Mouse (Mus musculus): ENCODE results near the gene Gm37240. TPM values are rescaled to one million over a fixed set of nuclear protein-coding genes. Genes with fewer than 3 reads are reported as not detected.

Gm37240 gene
- polyA plus RNA-seq, 1 experiment from 2014 or later: 15.1 TPM

DNA sequence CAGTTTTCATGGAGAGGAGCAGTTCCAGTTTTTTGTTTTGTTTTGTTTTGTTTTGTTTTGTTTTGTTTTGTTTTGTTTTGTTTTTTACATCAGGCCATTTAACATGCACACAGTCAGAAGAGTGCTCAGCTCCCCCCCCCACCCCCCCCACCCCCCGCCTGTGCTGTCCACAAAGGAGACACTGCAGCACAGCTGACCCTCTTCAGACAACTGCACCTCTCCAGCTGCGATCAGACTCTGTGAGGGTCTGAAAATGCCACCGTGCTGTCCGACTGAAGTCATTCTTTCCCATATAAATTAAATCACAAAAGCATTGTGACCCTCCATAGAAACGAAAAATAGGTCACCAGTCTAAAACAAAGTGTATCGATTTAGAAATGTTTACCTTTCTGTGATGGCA is 28.0 kb downstream of the Gm37240 start:
- H3K27ac ChIP-seq (ENCODE audit: low read depth, low read length): no peak overlapping the region
- H3K4me2 ChIP-seq (replicated peaks; ENCODE audit: low read depth, low read length): no peak overlapping the region
- H3K4me3 ChIP-seq (ENCODE audit: low read length): no peak overlapping the region
- no peaks in the 10 kb centered on the region for H3K9me3 ChIP-seq (ENCODE audit: control insufficient read depth, low read length)
- H3K27me3 ChIP-seq (ENCODE audit: control insufficient read depth, insufficient read depth, low read length): no peaks in the 10 kb centered on the region
- no peak overlapping the region for H3K9ac ChIP-seq (ENCODE audit: low read depth, low read length)
- no peaks in the 10 kb centered on the region for H3K4me1 ChIP-seq (ENCODE audit: control insufficient read depth, insufficient read depth, low read length)
- ATAC-seq (ENCODE audit: low FRiP score, low TSS enrichment): no peak
- H3K36me3 ChIP-seq (ENCODE audit: control insufficient read depth, insufficient read depth, low read length): no peaks in the 10 kb centered on the region
- 64% methylated on average over 6 of the region's 6 CpGs for WGBS

- Histone ChIP-seq H3K9ac (ENCODE audit: low read depth, low read length) (no peak overlapping the region), H3K4me3 (ENCODE audit: low read length) (no peak overlapping the region), H3K9me3 (ENCODE audit: control insufficient read depth, low read length) (no peaks in the 10 kb centered on the region), H3K27ac (ENCODE audit: low read depth, low read length) (no peak overlapping the region), H3K27me3 (ENCODE audit: control insufficient read depth, insufficient read depth, low read length) (no peaks in the 10 kb centered on the region), H3K4me2 (replicated peaks; ENCODE audit: low read depth, low read length) (no peak overlapping the region), H3K36me3 (ENCODE audit: control insufficient read depth, insufficient read depth, low read length) (no peaks in the 10 kb centered on the region), H3K4me1 (ENCODE audit: control insufficient read depth, insufficient read depth, low read length) (no peaks in the 10 kb centered on the region)
- WGBS: 64% methylated on average over 11 of the region's 11 CpGs
- no peak for ATAC-seq (ENCODE audit: low FRiP score, low TSS enrichment)
Observed at GRCm38 (mm10) chr3:85858140-85859135, 28.9 kb downstream of the Gm37240 start.

GRCm38 (mm10) chr3:85857083-85857482 is 30.2 kb downstream of the Gm37240 start:
- H3K4me2 ChIP-seq (replicated peaks; ENCODE audit: low read depth, low read length): no peak overlapping the region
- no peak overlapping the region for H3K27ac ChIP-seq (ENCODE audit: low read depth, low read length)
- no peaks in the 10 kb centered on the region for H3K27me3 ChIP-seq (ENCODE audit: control insufficient read depth, insufficient read depth, low read length)
- no peaks in the 10 kb centered on the region for H3K9me3 ChIP-seq (ENCODE audit: control insufficient read depth, low read length)
- no peak overlapping the region for H3K9ac ChIP-seq (ENCODE audit: low read depth, low read length)
- 42% methylated on average over 4 of the region's 4 CpGs for WGBS
- H3K4me3 ChIP-seq (ENCODE audit: low read length): no peak overlapping the region
- no peaks in the 10 kb centered on the region for H3K36me3 ChIP-seq (ENCODE audit: control insufficient read depth, insufficient read depth, low read length)
- no peaks in the 10 kb centered on the region for H3K4me1 ChIP-seq (ENCODE audit: control insufficient read depth, insufficient read depth, low read length)
- ATAC-seq (ENCODE audit: low FRiP score, low TSS enrichment): no peak

- Histone ChIP-seq H3K9me3 (ENCODE audit: control insufficient read depth, low read length) (no peaks in the 10 kb centered on the region), H3K4me1 (ENCODE audit: control insufficient read depth, insufficient read depth, low read length) (no peaks in the 10 kb centered on the region), H3K36me3 (ENCODE audit: control insufficient read depth, insufficient read depth, low read length) (no peaks in the 10 kb centered on the region), H3K9ac (ENCODE audit: low read depth, low read length) (no peak overlapping the region), H3K27me3 (ENCODE audit: control insufficient read depth, insufficient read depth, low read length) (no peaks in the 10 kb centered on the region), H3K4me3 (ENCODE audit: low read length) (no peak overlapping the region), H3K4me2 (replicated peaks; ENCODE audit: low read depth, low read length) (no peak overlapping the region), H3K27ac (ENCODE audit: low read depth, low read length) (no peak overlapping the region)
- 81% methylated on average over 5 of the region's 5 CpGs for WGBS
- ATAC-seq (ENCODE audit: low FRiP score, low TSS enrichment): no peak
Observed at GRCm38 (mm10) chr3:85855947-85856346, 31.4 kb downstream of the Gm37240 start.

DNA sequence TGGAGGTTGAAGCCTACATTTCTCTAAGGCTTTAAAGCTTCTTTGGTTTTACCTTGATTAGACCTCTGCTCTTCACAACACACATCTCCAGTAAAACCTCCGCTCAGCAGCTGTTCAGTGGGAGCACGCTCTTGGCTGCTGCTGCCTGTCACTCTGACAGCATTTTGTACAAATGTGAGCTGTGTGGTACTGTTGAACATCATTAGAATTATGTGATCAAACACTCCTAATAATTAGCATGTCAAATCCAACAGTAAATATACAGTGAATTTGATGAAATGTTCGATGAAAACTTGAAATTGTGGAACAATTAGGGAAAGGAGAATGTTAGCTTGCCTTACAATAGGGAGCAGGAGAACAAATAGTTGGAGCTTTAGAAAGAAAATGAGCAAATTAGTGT is 32.3 kb downstream of the Gm37240 start:
- H3K9ac ChIP-seq (ENCODE audit: low read depth, low read length): no peak overlapping the region
- H3K4me1 ChIP-seq (ENCODE audit: control insufficient read depth, insufficient read depth, low read length): no peaks in the 10 kb centered on the region
- WGBS: 87% methylated on average over 3 of the region's 3 CpGs
- H3K9me3 ChIP-seq (ENCODE audit: control insufficient read depth, low read length): no peaks in the 10 kb centered on the region
- H3K36me3 ChIP-seq (ENCODE audit: control insufficient read depth, insufficient read depth, low read length): no peaks in the 10 kb centered on the region
- no peak overlapping the region for H3K27ac ChIP-seq (ENCODE audit: low read depth, low read length)
- H3K4me3 ChIP-seq (ENCODE audit: low read length): no peak overlapping the region
- H3K4me2 ChIP-seq (replicated peaks; ENCODE audit: low read depth, low read length): no peak overlapping the region
- no peak for ATAC-seq (ENCODE audit: low FRiP score, low TSS enrichment)
- H3K27me3 ChIP-seq (ENCODE audit: control insufficient read depth, insufficient read depth, low read length): no peaks in the 10 kb centered on the region

- H3K27me3 ChIP-seq (ENCODE audit: control insufficient read depth, insufficient read depth, low read length): no peaks in the 10 kb centered on the region
- H3K9me3 ChIP-seq (ENCODE audit: control insufficient read depth, low read length): no peaks in the 10 kb centered on the region
- 93% methylated on average over 6 of the region's 6 CpGs for WGBS
- H3K4me1 ChIP-seq (ENCODE audit: control insufficient read depth, insufficient read depth, low read length): no peaks in the 10 kb centered on the region
- H3K9ac ChIP-seq (ENCODE audit: low read depth, low read length): no peak overlapping the region
- no peak overlapping the region for H3K4me2 ChIP-seq (replicated peaks; ENCODE audit: low read depth, low read length)
- no peaks in the 10 kb centered on the region for H3K36me3 ChIP-seq (ENCODE audit: control insufficient read depth, insufficient read depth, low read length)
- no peak overlapping the region for H3K4me3 ChIP-seq (ENCODE audit: low read length)
- no peak for ATAC-seq (ENCODE audit: low FRiP score, low TSS enrichment)
- no peak overlapping the region for H3K27ac ChIP-seq (ENCODE audit: low read depth, low read length)
Observed at GRCm38 (mm10) chr3:85854143-85854542, 33.2 kb downstream of the Gm37240 start.

- no peak overlapping the region for H3K27ac ChIP-seq (ENCODE audit: low read depth, low read length)
- ATAC-seq (ENCODE audit: low FRiP score, low TSS enrichment): no peak
Observed at GRCm38 (mm10) chr3:85853715-85854114, 33.6 kb downstream of the Gm37240 start.

GRCm38 (mm10) chr3:85850079-85850478 is 37.2 kb downstream of the Gm37240 start:
- H3K4me2 ChIP-seq (replicated peaks; ENCODE audit: low read depth, low read length): no peak overlapping the region
- H3K27ac ChIP-seq (ENCODE audit: low read depth, low read length): no peak overlapping the region
- no peaks in the 10 kb centered on the region for H3K4me1 ChIP-seq (ENCODE audit: control insufficient read depth, insufficient read depth, low read length)
- no peak overlapping the region for H3K9ac ChIP-seq (ENCODE audit: low read depth, low read length)
- no peaks in the 10 kb centered on the region for H3K36me3 ChIP-seq (ENCODE audit: control insufficient read depth, insufficient read depth, low read length)
- no peak overlapping the region for H3K4me3 ChIP-seq (ENCODE audit: low read length)
- 89% methylated on average over 1 of the region's 1 CpGs for WGBS
- ATAC-seq (ENCODE audit: low FRiP score, low TSS enrichment): no peak
- no peaks in the 10 kb centered on the region for H3K27me3 ChIP-seq (ENCODE audit: control insufficient read depth, insufficient read depth, low read length)
- no peaks in the 10 kb centered on the region for H3K9me3 ChIP-seq (ENCODE audit: control insufficient read depth, low read length)

More at GRCm38 (mm10) chr3:85853715-85854114, 33.6 kb downstream of the Gm37240 start:
- no peaks in the 10 kb centered on the region for H3K4me1 ChIP-seq (ENCODE audit: control insufficient read depth, insufficient read depth, low read length)
- H3K4me2 ChIP-seq (replicated peaks; ENCODE audit: low read depth, low read length): no peak overlapping the region
- no peaks in the 10 kb centered on the region for H3K9me3 ChIP-seq (ENCODE audit: control insufficient read depth, low read length)
- no peak overlapping the region for H3K4me3 ChIP-seq (ENCODE audit: low read length)
- no peaks in the 10 kb centered on the region for H3K27me3 ChIP-seq (ENCODE audit: control insufficient read depth, insufficient read depth, low read length)
- whole genome bisulfite sequencing: 83% methylated on average over 3 of the region's 4 CpGs
- no peak overlapping the region for H3K9ac ChIP-seq (ENCODE audit: low read depth, low read length)
- no peaks in the 10 kb centered on the region for H3K36me3 ChIP-seq (ENCODE audit: control insufficient read depth, insufficient read depth, low read length)

DNA sequence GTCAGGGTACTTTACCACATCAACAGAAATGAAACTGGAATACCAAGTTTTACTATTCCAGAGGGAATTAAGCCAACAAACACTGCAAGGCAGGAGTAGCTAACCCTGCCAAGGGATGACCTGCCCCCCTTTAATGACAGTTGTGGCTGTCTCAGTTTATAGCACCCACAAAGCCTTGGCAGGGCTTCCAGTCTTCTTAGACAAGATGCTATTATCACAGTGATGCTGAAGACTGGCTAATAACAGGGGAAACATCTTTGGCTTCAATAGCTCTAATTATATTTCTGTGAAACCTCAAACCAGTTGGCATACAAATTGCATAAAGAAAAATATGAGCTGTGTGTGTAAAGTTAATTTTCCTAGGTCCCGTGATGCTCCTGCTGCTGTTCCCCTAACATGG is 41.0 kb downstream of the Gm37240 start:
- no peak overlapping the region for H3K4me2 ChIP-seq (replicated peaks; ENCODE audit: low read depth, low read length)
- no peaks in the 10 kb centered on the region for H3K9me3 ChIP-seq (ENCODE audit: control insufficient read depth, low read length)
- no peaks in the 10 kb centered on the region for H3K36me3 ChIP-seq (ENCODE audit: control insufficient read depth, insufficient read depth, low read length)
- H3K4me3 ChIP-seq (ENCODE audit: low read length): no peak overlapping the region
- WGBS: 88% methylated on average over 1 of the region's 1 CpGs
- no peak overlapping the region for H3K27ac ChIP-seq (ENCODE audit: low read depth, low read length)
- ATAC-seq (ENCODE audit: low FRiP score, low TSS enrichment): no peak
- no peak overlapping the region for H3K9ac ChIP-seq (ENCODE audit: low read depth, low read length)
- H3K4me1 ChIP-seq (ENCODE audit: control insufficient read depth, insufficient read depth, low read length): peaks cover 14% of the 10 kb centered on the region
- no peaks in the 10 kb centered on the region for H3K27me3 ChIP-seq (ENCODE audit: control insufficient read depth, insufficient read depth, low read length)
